Mouse (Mus musculus) cerebellum, adult 11 months (tissue): ENCODE measurements around the gene Csgalnact2.

Source experiments
- DNase-seq: peaks from one replicate; pipeline ENCODE4 v3.0.0; 2022

Gene Csgalnact2

GRCm38 (mm10) chr6:118130022-118130421 lies 8.9 kb downstream of the Csgalnact2 start:
- no peak for DNase-seq

DNA sequence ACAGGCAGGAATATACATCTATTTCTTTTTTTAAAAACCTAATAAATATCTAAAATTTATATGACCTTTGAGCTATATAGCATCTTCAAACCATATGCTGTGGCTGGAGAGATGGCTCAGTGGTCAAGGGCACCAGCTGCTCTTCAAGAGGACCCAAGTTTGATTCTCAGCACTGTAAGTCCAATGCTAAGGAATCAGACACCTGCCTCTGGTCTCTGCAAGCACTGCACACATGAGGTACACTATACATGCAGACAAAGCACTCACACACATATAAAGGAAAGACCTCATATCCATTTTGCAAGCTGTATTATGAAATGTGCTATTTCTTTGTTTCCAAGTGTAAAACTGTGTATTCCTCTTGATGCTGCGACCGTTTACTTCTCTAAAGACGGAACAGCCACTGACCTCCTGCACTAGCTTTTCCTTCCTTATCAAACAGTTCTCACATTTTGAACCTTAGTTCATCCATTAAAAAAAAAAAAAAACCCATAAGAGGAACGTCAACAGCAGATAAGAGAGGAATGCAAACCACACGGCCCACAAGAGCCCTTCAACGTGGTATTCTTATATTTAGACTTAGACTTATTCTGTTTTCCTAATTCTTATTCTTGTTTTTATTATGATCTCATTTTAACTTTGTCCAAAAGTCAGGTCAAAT lies 11.0 kb downstream of the Csgalnact2 start:
- no peak for DNase-seq

GRCm38 (mm10) chr6:118127198-118127597 lies 11.7 kb downstream of the Csgalnact2 start:
- no peak for DNase-seq

- DNase-seq = no peak
These were observed 12.4 kb downstream of the Csgalnact2 start for GRCm38 (mm10) chr6:118126577-118126976.

DNA sequence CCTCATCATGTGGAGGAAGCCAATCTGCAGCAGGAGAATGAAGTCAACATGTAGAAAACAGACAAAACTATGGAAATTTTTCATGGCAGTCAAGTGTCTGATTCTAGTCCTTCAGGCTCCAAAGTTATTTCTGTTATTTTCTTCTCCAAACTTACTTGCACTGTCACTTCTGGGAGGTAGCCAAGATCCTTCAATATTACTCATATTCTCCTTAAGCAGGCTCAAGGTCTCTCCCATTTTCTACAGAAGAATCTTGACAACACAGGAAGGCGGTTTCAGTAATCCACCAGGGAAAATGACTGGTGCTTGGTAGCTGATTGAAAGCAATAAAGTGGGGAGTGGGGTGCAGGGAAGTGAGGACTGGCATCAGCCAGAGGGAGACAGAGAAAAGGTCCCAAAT lies 16.2 kb downstream of the Csgalnact2 start:
- no peak for DNase-seq

GRCm38 (mm10) chr6:118111810-118112209 lies 27.1 kb downstream of the Csgalnact2 start:
- DNase-seq = no peak

GRCm38 (mm10) chr6:118099311-118099802 lies 39.6 kb downstream of the Csgalnact2 start:
- DNase-seq = peak; percentile 64

DNA sequence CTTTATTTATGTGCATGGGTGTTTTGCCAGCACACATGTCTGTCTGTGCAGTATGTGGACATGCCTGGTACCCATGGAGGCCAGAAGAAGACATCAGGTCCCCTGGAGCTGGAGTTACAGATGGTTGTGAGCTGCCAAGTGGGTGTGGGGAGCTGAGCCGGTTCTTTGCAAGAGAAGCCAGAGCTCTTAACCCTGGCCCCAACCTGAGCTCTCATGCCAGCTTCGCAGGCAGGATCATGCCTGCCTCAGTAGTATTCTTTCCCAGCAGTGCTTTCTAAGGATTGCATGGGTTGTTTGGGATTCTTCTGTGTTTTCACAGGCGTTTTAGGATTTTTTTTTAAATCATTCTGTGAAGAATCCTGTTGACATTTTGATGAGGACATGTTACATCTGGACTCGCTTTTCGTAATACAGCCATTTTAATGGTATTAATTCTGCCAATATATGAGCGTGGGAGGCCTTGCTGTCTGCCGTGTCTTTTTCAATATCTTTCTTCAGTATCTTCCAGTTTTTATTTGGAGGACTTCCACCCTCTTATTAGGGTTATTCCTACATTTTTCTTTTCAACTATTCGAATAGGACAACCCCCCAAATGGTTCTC lies 41.1 kb downstream of the Csgalnact2 start:
- DNase-seq = no peak

GRCm38 (mm10) chr6:118090827-118091226 lies 48.1 kb downstream of the Csgalnact2 start:
- DNase-seq = no peak

DNA sequence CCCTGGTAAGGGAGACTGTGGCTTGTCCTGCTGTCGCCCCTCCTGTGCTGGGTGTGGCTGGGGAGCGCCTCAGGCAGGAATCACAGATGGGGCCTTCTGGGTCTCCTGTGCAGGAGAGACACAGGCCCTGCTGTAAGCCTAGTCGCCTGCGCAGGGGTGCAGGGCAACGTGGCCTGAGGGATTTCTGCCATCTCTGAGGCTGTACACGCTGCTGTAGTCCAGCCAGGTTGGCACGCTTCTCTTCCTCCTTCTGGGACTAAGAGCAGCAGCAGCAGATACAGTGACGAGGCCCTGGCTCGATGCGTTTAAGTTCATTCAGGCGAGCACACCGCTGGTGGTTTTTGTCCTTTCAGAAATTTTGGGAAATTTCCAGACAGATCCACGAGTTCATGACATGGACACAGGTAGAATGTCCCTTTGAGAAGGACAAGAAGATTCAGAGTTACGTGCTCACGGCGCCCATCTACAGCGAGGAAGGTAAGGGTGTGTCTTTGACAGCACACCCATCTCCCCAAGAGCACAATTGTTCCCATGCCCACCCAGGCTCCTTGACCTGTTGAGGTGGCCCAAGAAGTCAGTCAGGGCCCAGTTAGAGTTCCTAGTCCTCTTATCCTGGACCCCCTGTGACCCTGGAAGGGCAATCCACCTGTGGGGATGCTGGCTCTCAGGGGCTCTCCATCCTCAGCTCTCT lies 50.0 kb downstream of the Csgalnact2 start:
- DNase-seq = no peak

GRCm38 (mm10) chr6:118087955-118088354 lies 51.0 kb downstream of the Csgalnact2 start:
- DNase-seq = no peak

DNA sequence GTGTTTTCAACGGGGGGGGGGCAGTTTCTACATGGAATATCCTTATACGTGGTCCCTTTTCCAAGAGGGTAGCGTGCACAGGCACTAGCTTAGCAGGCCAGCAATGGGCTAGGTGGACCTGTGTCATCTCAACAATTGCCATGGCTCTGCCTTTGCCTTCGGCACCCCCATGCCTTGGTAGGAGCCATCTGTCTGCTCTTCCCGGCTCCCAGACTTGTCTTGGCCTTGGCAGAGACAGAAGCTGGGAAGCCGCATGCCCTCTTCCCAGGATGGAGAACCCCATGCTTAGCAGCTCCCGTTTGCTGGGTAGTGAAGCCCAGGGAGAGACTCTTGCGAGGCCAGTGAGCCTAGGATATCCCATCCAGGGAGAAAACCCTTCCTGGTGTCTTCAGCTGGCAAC lies 54.3 kb downstream of the Csgalnact2 start:
- peak; percentile 36 for DNase-seq

DNA sequence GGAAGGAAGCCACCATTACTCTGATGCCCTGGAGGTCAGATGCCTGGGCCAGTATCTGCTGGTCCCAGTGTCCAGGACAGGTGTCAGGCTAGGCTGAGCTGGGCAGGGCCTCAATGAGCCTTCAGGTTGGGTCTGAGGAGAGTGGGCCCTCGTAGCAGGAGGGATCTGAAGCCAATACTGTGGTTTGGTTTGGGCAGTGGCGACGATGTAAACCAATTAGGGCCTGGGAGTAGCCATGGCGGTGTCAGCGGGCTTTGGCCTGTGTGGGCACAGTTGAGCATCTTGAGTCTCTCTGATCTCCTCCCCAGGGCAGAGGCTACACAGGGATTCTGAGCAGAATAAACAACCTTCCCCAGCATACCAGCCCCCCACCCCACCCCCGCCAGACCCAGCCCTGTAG lies 55.3 kb downstream of the Csgalnact2 start:
- DNase-seq = no peak

DNA sequence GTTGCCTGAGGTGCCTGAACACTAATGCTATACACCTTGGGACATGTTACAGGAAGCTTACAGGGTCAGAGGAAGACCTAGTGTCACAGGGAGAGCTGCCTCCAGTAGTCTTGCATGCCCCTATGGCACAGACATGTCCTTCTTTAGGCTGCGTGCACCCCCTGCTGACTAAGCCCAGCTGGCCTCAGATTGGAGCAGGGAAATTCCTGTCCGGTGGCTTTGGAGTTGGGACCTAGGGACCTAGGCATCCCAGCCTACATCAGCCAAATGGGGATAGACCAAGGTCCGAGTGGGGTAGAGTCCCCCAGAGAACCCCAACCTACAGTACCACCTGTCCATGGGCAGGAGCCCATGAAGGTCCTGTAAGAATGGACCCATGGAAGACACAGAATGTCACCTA lies 56.6 kb downstream of the Csgalnact2 start:
- no peak for DNase-seq

DNA sequence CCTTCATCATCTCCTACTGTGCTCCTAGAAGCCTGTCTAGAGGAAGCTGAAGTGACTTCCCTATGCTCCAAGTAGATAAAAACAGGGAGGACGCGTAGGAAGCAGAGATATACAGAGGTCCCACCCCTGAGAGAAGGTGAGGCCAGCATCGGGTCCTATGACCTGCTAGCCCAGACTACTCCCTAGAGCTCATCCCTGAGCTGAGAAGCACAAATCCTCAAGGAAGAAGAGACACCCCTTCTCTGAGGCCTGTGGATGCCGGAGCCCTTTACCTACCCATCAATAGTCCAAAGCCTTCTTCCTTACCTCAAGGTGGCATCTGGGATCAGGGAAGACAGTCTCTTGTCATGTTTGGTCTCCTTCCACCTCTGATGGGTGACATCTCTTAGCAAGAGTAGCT lies 58.2 kb downstream of the Csgalnact2 start:
- no peak for DNase-seq

DNA sequence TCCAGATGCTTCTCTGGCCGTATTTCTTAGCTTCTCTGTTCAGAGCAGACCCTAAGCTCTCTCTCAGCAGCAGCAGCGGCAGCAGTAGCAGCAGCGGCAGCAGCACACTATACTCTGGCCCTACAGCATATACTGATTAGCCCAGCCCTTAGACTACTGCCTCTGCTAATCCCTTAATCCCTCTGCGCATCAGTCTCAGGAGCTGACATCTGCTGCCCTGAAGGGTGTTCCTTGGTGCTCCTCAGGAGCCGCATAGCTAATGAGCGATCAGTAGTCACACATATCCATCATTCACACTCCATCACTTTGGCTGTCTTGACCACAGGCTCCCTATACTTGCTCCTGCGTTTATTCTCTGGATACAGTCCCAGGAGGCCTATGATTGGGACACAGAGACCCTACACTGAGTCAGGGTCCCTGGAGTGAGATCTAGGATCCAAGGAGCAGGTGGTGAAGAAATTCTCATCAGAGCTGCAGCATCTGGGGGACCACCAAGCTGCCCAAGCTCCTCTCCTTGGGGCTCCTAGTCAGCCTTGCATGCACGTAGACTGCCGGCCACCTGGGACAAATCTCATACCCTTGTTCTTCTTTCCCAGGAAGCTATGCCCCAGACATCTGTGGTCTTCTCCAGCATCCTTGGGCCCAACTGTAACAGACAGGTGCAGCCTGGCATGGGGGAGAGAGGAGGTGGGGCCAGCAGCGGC lies 59.0 kb downstream of the Csgalnact2 start:
- DNase-seq = no peak

GRCm38 (mm10) chr6:118079292-118079691 lies 59.6 kb downstream of the Csgalnact2 start:
- no peak for DNase-seq

- no peak for DNase-seq
These were observed 60.2 kb downstream of the Csgalnact2 start for GRCm38 (mm10) chr6:118078751-118079150.

- no peak for DNase-seq
These were observed 61.5 kb downstream of the Csgalnact2 start for GRCm38 (mm10) chr6:118077421-118077820.

DNA sequence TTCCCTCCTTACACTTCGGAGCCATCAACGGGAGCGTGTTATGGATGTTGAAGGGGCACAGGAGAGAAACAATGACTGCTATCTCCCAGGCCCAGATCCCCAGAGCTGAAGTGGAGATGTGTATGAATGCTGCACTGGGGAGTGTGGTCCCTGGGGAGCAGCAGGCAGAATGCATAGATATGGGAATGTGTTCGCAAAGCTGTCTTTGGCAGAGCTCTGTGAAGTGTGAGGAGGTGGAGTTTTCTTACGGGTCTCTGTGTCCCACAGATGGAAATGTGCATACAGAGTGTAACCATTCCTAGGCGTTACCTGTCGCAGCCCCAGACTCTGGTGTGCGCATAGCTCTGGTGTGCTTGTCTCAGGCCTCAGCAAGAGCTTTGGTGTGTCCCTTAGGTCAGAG lies 62.2 kb downstream of the Csgalnact2 start:
- DNase-seq = no peak

GRCm38 (mm10) chr6:118076256-118076655 lies 62.7 kb downstream of the Csgalnact2 start:
- no peak for DNase-seq

GRCm38 (mm10) chr6:118074151-118074550 lies 64.8 kb downstream of the Csgalnact2 start:
- DNase-seq = peak; percentile 22

GRCm38 (mm10) chr6:118072176-118072575 lies 66.8 kb downstream of the Csgalnact2 start:
- DNase-seq = peak; percentile 86
